Mouse (Mus musculus) lung, adult 2 months (tissue): ENCODE measurements around the gene Fam76b.

Experiments used
- CTCF ChIP-seq: fragments of 200-500 bp; IDR thresholded peaks from 2 replicates; pipeline ENCODE4 v1.5.1; 2011; ENCODE audit warnings: mild to moderate bottlenecking, low read length, control low read depth; ENCODE audit not compliant: insufficient read depth
- POLR2A ChIP-seq: fragments of 200-500 bp; IDR thresholded peaks from 2 replicates; pipeline ENCODE4 v1.6.1; 2011; ENCODE audit warnings: low read depth, mild to moderate bottlenecking, control low read depth, low read length, borderline replicate concordance; ENCODE audit errors: extremely low read depth

DNA sequence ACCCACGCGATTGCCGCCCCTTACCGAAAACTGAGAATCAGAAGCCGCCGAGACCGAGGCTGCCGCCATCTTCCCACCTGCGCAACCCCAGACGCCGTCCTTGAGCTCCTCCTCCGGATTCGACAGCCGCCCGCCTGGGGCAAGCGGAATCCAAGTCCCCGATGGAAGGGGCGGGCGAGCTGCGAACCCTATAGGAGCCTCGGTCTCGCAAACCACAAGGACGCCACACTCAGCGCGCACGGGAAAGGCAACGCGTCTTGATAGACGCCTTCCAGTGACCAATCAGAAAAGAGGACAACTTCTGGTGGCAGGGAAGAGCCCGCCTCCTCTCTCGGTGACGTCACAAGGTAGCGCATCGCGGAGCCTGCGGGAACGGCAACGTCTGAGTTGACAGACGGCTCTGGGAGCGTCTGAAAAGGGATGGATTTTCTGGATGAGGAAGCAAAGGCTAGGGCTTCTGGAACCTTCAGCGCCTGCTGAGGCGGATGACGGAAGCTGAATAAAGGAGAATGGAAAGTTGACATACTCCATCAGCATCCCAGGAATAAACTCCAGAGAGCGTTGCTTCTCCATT lies 597 bp upstream of the Fam76b start, which contains the start of gene Cep57:
- peak; percentile 66; the same call in 1 of the 2 replicates for TF ChIP-seq POLR2A
- TF ChIP-seq CTCF, result no peak
